Mouse (Mus musculus) MEL (cell line): Measurements from ENCODE around the gene Nip7.

Experiments
- CTCF ChIP-seq, 3 experiments: IDR thresholded peaks in 2 of 3; conservative IDR thresholded peaks in 1 of 3; 2 replicates each; pipeline ENCODE4 v1.5.1; 2011 to 2012; ENCODE audit warnings: low read length in 3 of 3, low read depth in 2 of 3, mild to moderate bottlenecking in 2 of 3, improper control_type of control experiment in 1 of 3, inconsistent platforms in 1 of 3, mixed read lengths in 1 of 3, moderate library complexity in 1 of 3; ENCODE audit not compliant: control insufficient read depth in 1 of 3, insufficient read depth in 1 of 3, poor library complexity in 1 of 3, severe bottlenecking in 1 of 3
- E2F4 ChIP-seq: IDR thresholded peaks from 2 replicates; pipeline ENCODE4 v1.6.1; 2011; ENCODE audit warnings: low read depth, low read length, improper control_type of control experiment, borderline replicate concordance
- EP300 ChIP-seq, 2 experiments: IDR thresholded peaks; 2 replicates each; pipeline ENCODE4 v1.6.1; 2011; ENCODE audit warnings: improper control_type of control experiment in 2 of 2, low read length in 2 of 2, low read depth in 1 of 2, mild to moderate bottlenecking in 1 of 2
- ETS1 ChIP-seq: IDR thresholded peaks from 2 replicates; pipeline ENCODE4 v1.6.1; 2012; ENCODE audit warnings: low read depth, mild to moderate bottlenecking, inconsistent platforms, low read length, improper control_type of control experiment, moderate library complexity
- GATA1 ChIP-seq: IDR thresholded peaks from 2 replicates; pipeline ENCODE4 v1.6.1; 2011; ENCODE audit warnings: low read depth, low read length, improper control_type of control experiment
- KAT2A ChIP-seq: conservative IDR thresholded peaks from 2 replicates; pipeline ENCODE4 v1.6.1; 2012; ENCODE audit warnings: low read depth, low read length, improper control_type of control experiment, inconsistent platforms
- MEF2A ChIP-seq: IDR thresholded peaks from 2 replicates; pipeline ENCODE4 v1.6.1; 2014; ENCODE audit warnings: low read depth, mild to moderate bottlenecking, inconsistent platforms, low read length, improper control_type of control experiment; ENCODE audit not compliant: poor library complexity, insufficient replicate concordance, severe bottlenecking; ENCODE audit errors: extremely low read depth
- MXI1 ChIP-seq: IDR thresholded peaks from 2 replicates; pipeline ENCODE4 v1.6.1; 2011; ENCODE audit warnings: mild to moderate bottlenecking, low read depth, low read length, improper control_type of control experiment
- MYC ChIP-seq: IDR thresholded peaks from 2 replicates; pipeline ENCODE4 v1.6.1; 2011; ENCODE audit warnings: low read depth, mild to moderate bottlenecking, low read length, improper control_type of control experiment, moderate library complexity
- POLR2A ChIP-seq, 2 experiments: IDR thresholded peaks; 2 replicates each; pipeline ENCODE4 v1.6.1; 2011 to 2012; ENCODE audit warnings: low read length in 2 of 2, mild to moderate bottlenecking in 2 of 2, control low read depth in 1 of 2, improper control_type of control experiment in 1 of 2, low read depth in 1 of 2, moderate library complexity in 1 of 2; ENCODE audit not compliant: control insufficient read depth in 1 of 2, insufficient read depth in 1 of 2, poor library complexity in 1 of 2
- TAL1 ChIP-seq: IDR thresholded peaks from 2 replicates; pipeline ENCODE4 v1.6.1; 2012; ENCODE audit warnings: mild to moderate bottlenecking, inconsistent platforms, low read length, moderate library complexity, mixed read lengths
- TCF12 ChIP-seq: IDR thresholded peaks from 2 replicates; pipeline ENCODE4 v1.6.1; 2014; ENCODE audit warnings: low read depth, mild to moderate bottlenecking, inconsistent platforms, low read length, improper control_type of control experiment, moderate library complexity

GRCm38 (mm10) chr8:107052046-107052445, 4.6 kb upstream of the Nip7 start:
- TF ChIP-seq E2F4 (no peak), EP300 (IDR thresholded peaks at IDR 0.05; ENCODE audit: low read depth in 1 of 2, low read length in 2 of 2) (no peak), MXI1 (no peak), TCF12 (no peak), CTCF (IDR thresholded peaks at IDR 0.05 in 2 of 3, conservative IDR thresholded peaks at IDR 0.05 in 1 of 3; ENCODE audit: control insufficient read depth in 1 of 3, insufficient read depth in 1 of 3, low read depth in 2 of 3, low read length in 3 of 3, poor library complexity in 1 of 3, severe bottlenecking in 1 of 3) (no peak), MYC (no peak), POLR2A (IDR thresholded peaks at IDR 0.05; ENCODE audit: control insufficient read depth in 1 of 2, insufficient read depth in 1 of 2, low read depth in 1 of 2, low read length in 2 of 2, poor library complexity in 1 of 2) (no peak), MEF2A (no peak), KAT2A (no peak), TAL1 (no peak), GATA1 (no peak), ETS1 (no peak)
